Mouse (Mus musculus) Patski (cell line): ENCODE data around the gene Med20. TPM values are rescaled to one million over a fixed set of nuclear protein-coding genes. Genes with fewer than 3 reads are reported as not detected.

ENCODE experiments used
- ATAC-seq: fragments of 100-300 bp; one replicate; pipeline ENCODE4 v1.8.0; 2021
- CTCF ChIA-PET: fragments of 350-600 bp; sonication (Branson Sonifier 250); formaldehyde crosslinking; loops from one replicate; lab custom pipeline; 2022; ENCODE audit warnings: inconsistent platforms; lab: Charles Lee
- POLR2A ChIA-PET: fragments of 350-600 bp; sonication (Branson Sonifier 250); formaldehyde crosslinking; loops from one replicate; lab custom pipeline; 2022; ENCODE audit warnings: antibody characterized with exemption, inconsistent platforms; lab: Charles Lee
- DNase-seq: peaks from one replicate; pipeline ENCODE4 v3.0.0-alpha.2; 2011; ENCODE audit warnings: low read depth, low spot score
- H3K27me3 ChIP-seq: fragments of 371-371 bp; one replicate; pipeline ENCODE4 v1.5.1; 2021
- CTCF ChIP-seq: fragments of 100-300 bp; IDR thresholded peaks from one replicate; pipeline ENCODE4 v1.5.1; 2021
- in situ Hi-C: fragments of 300-500 bp; cut with MboI; formaldehyde crosslinking; loops from 3 replicates; pipeline ENCODE4 v1.11.1; 2018; ENCODE audit warnings: low pct_unique_long_range_greater_than_20kb, mixed read lengths
- polyA plus RNA-seq: library from polyadenylated mRNA; unstranded; gene quantifications from one replicate; pipeline ENCODE4 v1.2.3, GENCODE M21; 2021

The Med20 gene
- polyA plus RNA-seq, 1 experiment from 2014 or later, result 36.3 TPM

DNA sequence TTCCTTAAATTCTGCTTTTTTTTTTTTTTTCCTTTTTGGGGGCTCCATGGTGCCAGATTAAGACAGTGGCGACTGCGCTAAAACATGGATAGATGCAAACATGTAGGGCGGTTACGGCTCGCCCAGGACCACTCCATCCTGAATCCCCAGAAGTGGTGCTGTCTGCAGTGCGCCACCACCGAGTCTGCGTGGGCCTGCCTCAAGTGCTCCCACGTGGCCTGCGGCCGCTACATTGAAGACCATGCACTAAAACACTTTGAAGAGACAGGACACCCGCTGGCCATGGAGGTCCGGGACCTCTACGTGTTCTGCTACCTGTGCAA lies 60.6 kb downstream of the Med20 start:
- no peak for TF ChIP-seq CTCF
- in situ Hi-C loops, result no loop called here
- no peaks in the 10 kb centered on the region for H3K27me3 ChIP-seq
- CTCF ChIA-PET, result interaction anchor here (0.7 to 2.1 kb wide), 5 partner anchors 9 to 37 kb away, joined by 3 to 22 read pairs (median 4); no protein-coding TSS in a partner anchor
- POLR2A ChIA-PET, result no interaction called here
- DNase-seq (no peak), ATAC-seq (no peak)

DNA sequence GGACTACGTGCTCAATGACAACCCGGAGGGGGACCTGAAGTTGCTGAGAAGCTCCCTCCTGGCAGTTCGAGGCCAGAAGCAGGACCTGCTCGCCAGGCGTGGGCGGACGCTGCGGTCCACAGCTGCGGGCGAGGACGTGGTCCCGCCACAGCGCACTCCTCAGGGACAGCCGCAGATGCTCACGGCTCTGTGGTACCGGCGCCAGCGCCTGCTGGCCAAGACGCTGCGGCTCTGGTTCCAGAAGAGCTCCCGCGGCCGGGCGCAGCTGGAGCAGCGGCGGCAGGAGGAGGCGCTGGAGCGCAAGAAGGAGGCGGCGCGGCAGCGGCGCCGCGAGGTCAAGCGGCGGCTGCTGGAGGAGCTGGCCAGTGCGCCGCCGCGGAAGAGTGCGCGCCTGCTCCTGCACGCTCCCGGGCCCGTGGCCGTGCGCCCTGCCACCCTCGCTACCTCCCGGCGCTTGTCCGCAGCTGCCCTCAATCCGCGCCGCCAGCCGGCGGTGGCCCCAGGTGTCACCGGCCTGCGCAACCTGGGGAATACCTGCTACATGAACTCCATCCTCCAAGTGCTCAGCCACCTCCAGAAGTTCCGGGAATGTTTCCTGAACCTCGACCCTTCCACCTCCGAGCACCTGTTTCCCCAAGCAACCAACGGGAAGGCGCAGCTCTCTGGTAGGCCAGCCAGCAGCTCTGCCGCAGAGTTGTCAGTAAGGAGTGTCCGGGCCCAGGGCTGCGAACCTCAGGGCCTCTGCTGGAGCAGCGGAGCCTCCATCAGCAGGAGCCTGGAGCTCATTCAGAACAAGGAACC lies 61.1 kb downstream of the Med20 start:
- ATAC-seq (peak; percentile 87), DNase-seq (no peak)
- ChIA-PET POLR2A (interaction anchor here (1.0 to 1.4 kb wide), 2 partner anchors 26 to 29 kb away, joined by 3 read pairs; no protein-coding TSS in a partner anchor), CTCF (interaction anchor here (0.7 to 2.1 kb wide), 5 partner anchors 10 to 38 kb away, joined by 3 to 22 read pairs (median 4); no protein-coding TSS in a partner anchor)
- in situ Hi-C loops, result no loop called here
- H3K27me3 ChIP-seq, result no peaks in the 10 kb centered on the region
- peak; percentile 85 for TF ChIP-seq CTCF

Other genes starting within 250 kb of the Med20 start
- gene Mrps10, start 242.7 kb upstream of the Med20 start, polyA plus RNA-seq, result 46.8 TPM
- 0.37 TPM for gene Guca1b, start 226.2 kb upstream of the Med20 start, polyA plus RNA-seq
- 0.13 TPM for gene Guca1a, start 211.0 kb upstream of the Med20 start, polyA plus RNA-seq
- 20.0 TPM for gene AI661453, start 175.0 kb upstream of the Med20 start, polyA plus RNA-seq
- gene 1700001C19Rik, start 174.2 kb upstream of the Med20 start, polyA plus RNA-seq, result 1.5 TPM
- gene Taf8, start 109.3 kb upstream of the Med20 start, polyA plus RNA-seq, result 17.8 TPM
- 99.7 TPM for gene Ccnd3, start 106.5 kb upstream of the Med20 start, polyA plus RNA-seq
- 18.2 TPM for gene Bysl, start 90 bp upstream of the Med20 start, polyA plus RNA-seq
- 2.4 TPM for gene Gm20517, start within 50 bp of the Med20 start, polyA plus RNA-seq
- 10.0 TPM for gene Usp49, start 19.1 kb downstream of the Med20 start, polyA plus RNA-seq
- 167 TPM for gene Tomm6, start 76.8 kb downstream of the Med20 start, polyA plus RNA-seq
- 8.2 TPM for gene Frs3, start 77.4 kb downstream of the Med20 start, polyA plus RNA-seq
- 1.0 TPM for gene Gm21981, start 82.9 kb downstream of the Med20 start, polyA plus RNA-seq
- 5.5 TPM for gene Prickle4, start 83.2 kb downstream of the Med20 start, polyA plus RNA-seq
- gene Pgc, start 115.3 kb downstream of the Med20 start, polyA plus RNA-seq, result not detected
- gene Tfeb, start 125.4 kb downstream of the Med20 start, polyA plus RNA-seq, result 48.3 TPM
- gene Mdfi, start 223.1 kb downstream of the Med20 start, polyA plus RNA-seq, result not detected